Mouse (Mus musculus): ENCODE results near the gene Lpp.
A peak's percentile ranks its signal among the peaks of the same experiment; 100 is the strongest.

Lpp gene

GRCm38 (mm10) chr16:24399524-24399923 is 6.2 kb downstream of the Lpp start:
- DNase-seq (ENCODE audit: low read depth, low spot score), result no peak

- no peak for DNase-seq (ENCODE audit: low read depth, low spot score)
Measured at GRCm38 (mm10) chr16:24400776-24401175, 7.5 kb downstream of the Lpp start.

- DNase-seq (ENCODE audit: low read depth, low spot score), result no peak
Measured at GRCm38 (mm10) chr16:24402801-24403200, 9.5 kb downstream of the Lpp start.

- no peak for DNase-seq (ENCODE audit: low read depth, low spot score)
Measured at GRCm38 (mm10) chr16:24403733-24404380, 10.6 kb downstream of the Lpp start.

- DNase-seq (ENCODE audit: low read depth, low spot score), result no peak
Measured at GRCm38 (mm10) chr16:24406521-24406920, 13.2 kb downstream of the Lpp start.

- no peak for DNase-seq (ENCODE audit: low read depth, low spot score)
Measured at GRCm38 (mm10) chr16:24411281-24411680, 18.0 kb downstream of the Lpp start.

- DNase-seq (ENCODE audit: low read depth, low spot score), result peak; percentile 17
Measured at GRCm38 (mm10) chr16:24412193-24412592, 18.9 kb downstream of the Lpp start.

GRCm38 (mm10) chr16:24413059-24413458 is 19.8 kb downstream of the Lpp start:
- DNase-seq (ENCODE audit: low read depth, low spot score), result no peak

GRCm38 (mm10) chr16:24418022-24418421 is 24.7 kb downstream of the Lpp start:
- DNase-seq (ENCODE audit: low read depth, low spot score), result no peak

- no peak for DNase-seq (ENCODE audit: low read depth, low spot score)
Measured at GRCm38 (mm10) chr16:24420603-24421120, 27.4 kb downstream of the Lpp start.

GRCm38 (mm10) chr16:24421687-24422418 is 28.5 kb downstream of the Lpp start:
- no peak for DNase-seq (ENCODE audit: low read depth, low spot score)

- no peak for DNase-seq (ENCODE audit: low read depth, low spot score)
Measured at GRCm38 (mm10) chr16:24423196-24423595, 29.9 kb downstream of the Lpp start.

GRCm38 (mm10) chr16:24423751-24424150 is 30.4 kb downstream of the Lpp start:
- DNase-seq (ENCODE audit: low read depth, low spot score), result no peak

GRCm38 (mm10) chr16:24424356-24424977 is 31.2 kb downstream of the Lpp start:
- DNase-seq (ENCODE audit: low read depth, low spot score), result no peak

- DNase-seq (ENCODE audit: low read depth, low spot score), result peak; percentile 19
Measured at GRCm38 (mm10) chr16:24425816-24426215, 32.5 kb downstream of the Lpp start.

GRCm38 (mm10) chr16:24427606-24428005 is 34.3 kb downstream of the Lpp start:
- DNase-seq (ENCODE audit: low read depth, low spot score), result no peak

- no peak for DNase-seq (ENCODE audit: low read depth, low spot score)
Measured at GRCm38 (mm10) chr16:24428055-24428454, 34.7 kb downstream of the Lpp start.

- no peak for DNase-seq (ENCODE audit: low read depth, low spot score)
Measured at GRCm38 (mm10) chr16:24428742-24429141, 35.4 kb downstream of the Lpp start.

GRCm38 (mm10) chr16:24429691-24430090 is 36.4 kb downstream of the Lpp start:
- DNase-seq (ENCODE audit: low read depth, low spot score), result no peak

- no peak for DNase-seq (ENCODE audit: low read depth, low spot score)
Measured at GRCm38 (mm10) chr16:24431808-24432207, 38.5 kb downstream of the Lpp start.

- no peak for DNase-seq (ENCODE audit: low read depth, low spot score)
Measured at GRCm38 (mm10) chr16:24433563-24433962, 40.3 kb downstream of the Lpp start.

GRCm38 (mm10) chr16:24434026-24434425 is 40.7 kb downstream of the Lpp start:
- no peak for DNase-seq (ENCODE audit: low read depth, low spot score)
